Mouse (Mus musculus): ENCODE measurements at regions not wholly inside any gene's neighbourhood (a gene's known extent, or its start where the extent isn't known, plus 50 kb on each side); places are given as distances from the start of the nearest gene placed in this dataset.

DNA sequence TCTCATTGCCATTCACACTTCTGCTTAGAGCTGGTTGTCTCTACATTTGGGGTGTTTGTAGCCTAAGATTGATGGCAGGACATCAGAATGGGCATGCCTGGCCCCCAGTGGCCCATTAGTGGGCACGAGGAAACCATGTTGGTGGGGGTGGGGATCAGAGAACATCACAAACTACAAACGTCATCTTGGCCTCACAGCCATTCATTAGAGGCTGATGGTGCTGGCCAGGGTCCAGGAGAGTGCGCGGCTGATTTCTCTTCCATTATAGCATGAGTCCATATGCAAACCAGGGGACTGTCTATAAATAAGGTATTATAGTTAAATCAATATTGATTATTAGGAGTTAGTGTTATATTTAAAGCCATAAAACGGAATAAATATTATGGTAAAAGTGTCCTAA lies 67.9 kb downstream of the 3100002H09Rik start:
- DNase-seq (ENCODE audit: low spot score in 2 of 2) = no peak

GRCm38 (mm10) chr4:124538471-124538870 lies 72.1 kb downstream of the 3100002H09Rik start:
- no peak for DNase-seq (ENCODE audit: low spot score in 2 of 2)

DNA sequence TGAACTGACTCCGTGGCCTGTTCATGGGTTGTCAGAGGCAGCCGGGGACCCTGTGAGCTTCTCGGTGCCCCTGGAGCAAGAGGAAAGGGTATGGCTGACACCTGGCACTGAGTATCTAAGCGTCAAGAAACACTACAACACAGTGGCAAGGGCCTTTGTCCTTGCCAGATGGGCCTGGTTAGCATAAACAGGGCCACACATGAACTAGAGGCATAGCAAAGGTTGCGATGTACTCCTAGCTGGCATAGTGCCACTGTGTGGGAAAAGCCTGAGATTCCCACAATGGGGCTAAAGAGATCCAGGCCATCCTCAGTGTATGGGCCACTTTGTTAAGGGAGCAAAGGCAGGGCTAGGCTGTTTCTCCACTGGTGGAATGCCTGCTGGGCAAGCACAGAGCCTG lies 72.9 kb downstream of the 3100002H09Rik start:
- DNase-seq (ENCODE audit: low spot score in 2 of 2) = no peak

DNA sequence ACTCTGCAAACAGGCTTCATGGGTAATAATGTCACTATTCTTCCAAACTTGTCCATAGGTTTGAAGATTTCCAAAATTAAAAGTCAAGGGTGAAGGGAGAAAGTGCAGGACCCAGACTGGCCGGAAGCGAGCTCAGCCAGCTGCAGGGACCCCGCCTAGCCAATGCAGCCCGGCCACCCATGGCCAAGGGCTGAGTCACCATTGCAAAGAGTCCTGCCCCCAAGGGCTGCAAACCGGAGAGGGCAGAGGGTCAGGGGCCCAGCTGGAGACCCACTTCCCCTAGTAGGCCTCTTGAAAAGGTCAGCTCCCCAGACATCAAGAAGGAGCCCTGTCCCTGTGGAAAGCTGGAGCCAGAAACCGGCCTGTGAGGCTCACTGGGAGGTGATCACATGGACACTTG lies 77.0 kb downstream of the 3100002H09Rik start:
- no peak for DNase-seq (ENCODE audit: low spot score in 2 of 2)

- DNase-seq (ENCODE audit: low spot score in 2 of 2) = no peak
These were observed 80.0 kb downstream of the 3100002H09Rik start for GRCm38 (mm10) chr4:124530596-124530995.

DNA sequence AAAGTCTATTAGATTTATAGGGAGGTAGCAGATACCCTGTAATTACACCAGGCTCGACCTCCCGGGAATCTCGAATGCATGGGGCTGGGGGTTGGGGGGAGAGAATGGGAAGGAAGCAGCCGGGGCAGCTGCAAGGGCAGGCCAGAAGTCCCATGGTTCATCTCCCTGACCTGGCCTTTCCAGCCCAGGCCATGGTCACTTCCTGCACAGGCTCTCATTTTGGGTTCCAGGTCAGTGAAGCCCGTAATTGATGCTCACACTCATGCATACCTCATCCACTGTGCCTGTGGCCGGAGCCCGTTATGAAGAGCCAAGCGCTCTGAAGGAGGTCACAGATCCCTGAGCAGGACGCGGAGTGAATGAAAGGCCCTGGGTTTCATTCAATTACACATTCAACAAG lies 83.8 kb downstream of the 3100002H09Rik start:
- no peak for DNase-seq (ENCODE audit: low spot score in 2 of 2)

DNA sequence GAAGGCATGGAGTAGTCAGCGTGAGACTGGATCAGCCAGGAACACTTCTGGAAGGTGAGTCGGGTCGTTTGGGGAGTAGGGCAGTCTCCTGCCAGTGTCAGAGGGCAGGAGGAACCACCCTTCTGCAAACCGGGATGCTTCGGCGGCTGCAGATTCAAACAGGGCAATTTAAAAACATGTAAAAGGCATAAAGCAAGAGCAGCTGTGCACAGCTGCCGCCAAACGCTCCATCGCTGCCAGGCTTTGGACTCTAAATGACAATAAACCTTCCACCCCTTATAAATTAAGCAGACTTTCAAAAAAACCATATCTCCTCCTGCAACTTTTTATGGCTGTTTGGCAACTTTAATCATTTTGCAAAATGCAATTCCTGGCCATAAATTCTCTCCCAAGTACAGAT lies 84.2 kb downstream of the 3100002H09Rik start:
- DNase-seq (ENCODE audit: low spot score in 2 of 2) = no peak

GRCm38 (mm10) chr4:124520309-124520708 lies 90.3 kb downstream of the 3100002H09Rik start:
- no peak for DNase-seq (ENCODE audit: low spot score in 2 of 2)

GRCm38 (mm10) chr4:124511761-124512160 lies 98.8 kb downstream of the 3100002H09Rik start:
- DNase-seq (ENCODE audit: low spot score in 2 of 2) = peak in 1 of 2 experiments; percentile 26

DNA sequence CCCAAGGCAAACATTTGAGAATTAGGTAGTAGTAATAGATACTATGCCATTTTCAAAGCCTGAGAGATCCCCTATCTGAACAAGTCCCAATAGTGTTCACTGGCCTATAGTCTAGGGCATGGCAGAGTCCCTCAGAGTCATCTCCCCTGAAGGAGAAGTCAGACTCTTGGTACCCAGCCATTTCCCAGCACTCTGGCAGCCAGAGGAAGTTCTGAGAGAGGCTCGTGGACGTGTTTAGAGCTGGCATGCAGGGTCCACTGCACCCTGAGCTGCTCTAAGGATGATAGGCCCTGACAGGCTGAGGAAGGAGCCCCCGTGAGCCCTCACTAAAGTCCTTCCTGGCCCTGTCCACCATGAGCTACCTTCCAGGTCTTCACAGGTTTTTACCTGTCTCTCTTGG lies 99.8 kb downstream of the 3100002H09Rik start:
- DNase-seq (ENCODE audit: low spot score in 2 of 2) = no peak

GRCm38 (mm10) chr4:124509695-124510094 lies 100.9 kb downstream of the 3100002H09Rik start:
- peak in 1 of 2 experiments; percentile 35 for DNase-seq (ENCODE audit: low spot score in 2 of 2)

DNA sequence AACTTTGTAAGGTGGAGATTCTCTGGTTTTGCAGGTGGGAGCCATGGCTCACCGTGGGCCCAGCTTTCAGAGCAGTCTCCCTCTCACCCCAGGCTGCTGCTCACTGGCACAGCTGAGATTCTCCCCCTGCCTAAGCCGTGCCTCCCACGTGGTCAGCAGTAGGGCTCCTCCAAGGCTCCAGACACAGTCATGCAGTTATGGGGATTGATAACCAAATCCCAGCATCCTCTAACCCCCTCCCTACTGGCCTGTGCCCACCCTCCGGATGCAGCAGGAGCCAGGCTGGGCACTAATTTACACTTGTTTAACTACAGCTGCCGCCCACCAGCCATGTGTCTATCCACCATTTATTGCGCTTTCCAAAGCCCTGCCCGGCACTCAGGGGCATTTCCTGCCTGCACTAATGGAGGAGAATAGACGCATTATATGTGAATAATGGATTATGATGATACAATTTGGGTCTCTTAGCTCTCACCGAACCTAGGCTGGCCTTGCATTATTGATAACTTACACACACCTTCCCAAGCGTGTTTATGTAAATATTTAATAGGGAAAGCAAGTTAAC lies 104.4 kb downstream of the 3100002H09Rik start:
- no peak for DNase-seq (ENCODE audit: low spot score in 2 of 2)

DNA sequence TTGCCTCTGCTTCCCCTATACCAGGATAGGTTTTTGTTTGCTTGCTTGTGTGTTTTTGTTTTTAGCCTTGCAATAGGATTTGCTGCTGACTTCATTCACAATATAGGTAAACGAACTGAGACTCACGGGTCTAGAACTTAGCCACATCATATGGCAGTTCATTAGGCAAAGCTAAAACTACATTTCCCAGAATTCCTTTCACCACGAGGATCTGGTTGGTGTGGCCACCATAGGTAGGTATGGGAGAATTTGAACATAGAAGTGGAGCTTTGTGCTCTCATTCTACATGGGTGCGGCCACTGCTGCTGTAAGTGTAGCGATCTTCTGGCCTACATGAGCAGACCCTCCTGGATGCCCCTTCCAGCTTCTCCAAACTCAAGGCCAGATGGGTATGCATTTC lies 108.8 kb downstream of the 3100002H09Rik start:
- DNase-seq (ENCODE audit: low spot score in 2 of 2) = no peak

DNA sequence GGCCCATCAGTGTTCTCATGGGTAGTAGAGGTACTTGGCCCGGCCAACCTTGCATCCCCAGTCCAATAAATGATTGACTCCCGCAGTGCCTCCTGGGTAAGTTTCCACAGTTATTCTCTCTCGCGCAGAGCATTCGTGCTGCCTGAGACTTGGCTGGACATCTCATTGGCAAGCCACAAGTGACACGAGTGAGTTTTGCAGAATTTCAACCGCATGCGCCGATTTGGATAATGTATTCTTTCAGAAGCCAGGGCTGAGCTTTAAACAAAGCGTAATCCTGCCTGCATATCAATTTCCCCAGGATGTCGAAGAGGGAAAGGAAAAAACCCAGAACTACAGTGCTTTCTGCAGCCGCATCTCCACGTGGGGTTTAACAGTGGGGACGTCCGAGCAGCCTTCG lies 112.6 kb downstream of the 3100002H09Rik start:
- peak in 1 of 2 experiments; percentile 15 for DNase-seq (ENCODE audit: low spot score in 2 of 2)

- DNase-seq (ENCODE audit: low spot score in 2 of 2) = no peak
These were observed 124.5 kb downstream of the 3100002H09Rik start for GRCm38 (mm10) chr4:124485941-124486581.

- DNase-seq (ENCODE audit: low spot score in 2 of 2) = no peak
These were observed 125.7 kb downstream of the 3100002H09Rik start for GRCm38 (mm10) chr4:124484613-124485586.

DNA sequence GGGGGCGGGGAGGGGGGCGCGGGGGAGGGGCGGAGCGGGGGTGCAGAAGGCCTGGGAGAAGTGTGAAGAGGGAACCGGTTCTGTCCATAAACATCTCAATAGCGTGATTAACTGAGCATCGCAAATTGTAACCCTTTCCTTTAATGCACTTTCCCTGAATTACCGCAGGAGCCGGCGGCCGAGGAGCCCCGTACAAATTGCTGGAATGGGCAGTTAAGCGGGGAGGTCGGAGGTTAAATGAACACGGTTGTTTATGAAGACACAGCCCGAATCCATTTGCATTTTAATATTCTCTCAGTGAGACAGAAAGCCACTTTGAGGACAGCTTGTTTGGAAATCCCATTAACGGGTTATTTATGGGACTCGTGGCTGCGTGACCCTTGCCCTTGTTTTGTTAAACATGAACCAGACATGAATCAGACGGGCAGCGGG lies 132.7 kb downstream of the 3100002H09Rik start:
- DNase-seq (ENCODE audit: low spot score in 2 of 2) = no peak

- no peak for DNase-seq (ENCODE audit: low spot score in 2 of 2)
These were observed 133.2 kb downstream of the 3100002H09Rik start for GRCm38 (mm10) chr4:124477359-124477868.

- DNase-seq (ENCODE audit: low spot score in 2 of 2) = no peak
These were observed 145.3 kb downstream of the 3100002H09Rik start for GRCm38 (mm10) chr4:124465229-124465820.

- no peak for DNase-seq (ENCODE audit: low spot score in 2 of 2)
These were observed 154.9 kb downstream of the 3100002H09Rik start for GRCm38 (mm10) chr4:124455511-124456338.

DNA sequence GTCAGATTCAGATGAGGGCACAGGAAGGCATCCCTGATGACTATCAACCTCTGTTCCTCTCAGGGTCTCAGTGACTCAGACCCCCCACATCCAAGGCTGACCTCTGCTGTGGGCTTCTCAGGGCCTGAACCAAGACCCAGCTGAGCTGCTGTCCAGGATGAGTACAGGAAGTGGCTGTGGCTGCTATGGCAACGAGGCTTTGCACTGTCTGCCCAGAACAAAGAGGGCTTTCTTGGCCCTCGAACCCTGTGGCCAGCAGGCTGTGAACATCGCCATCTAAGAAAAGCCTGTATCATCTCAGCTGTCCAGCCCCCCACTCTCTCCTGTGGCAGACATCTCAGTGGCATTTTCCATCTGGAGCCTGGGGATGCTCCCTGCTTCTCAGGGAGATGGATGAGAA lies 159.5 kb downstream of the 3100002H09Rik start:
- peak; percentile 21 to 32 for DNase-seq (ENCODE audit: low spot score in 2 of 2)

Data from frontal cortex, postnatal 10 days (tissue).